Mouse (Mus musculus): ENCODE results near the gene Atg2a. TPM values are rescaled to one million over a fixed set of nuclear protein-coding genes. Genes with fewer than 3 reads are reported as not detected.
A peak's percentile ranks its signal among the peaks of the same experiment; 100 is the strongest.

Atg2a gene
- polyA plus RNA-seq, 1 experiment: 27.4 TPM

- no peak for DNase-seq
- H3K4me1 ChIP-seq (ENCODE audit: control insufficient read depth, insufficient read depth, low read length): no peaks in the 10 kb centered on the region
- no peaks in the 10 kb centered on the region for H3K27me3 ChIP-seq (replicated peaks; ENCODE audit: control insufficient read depth, insufficient read depth, low read length)
- 87% methylated on average over 4 of the region's 4 CpGs for WGBS
- no peaks in the 10 kb centered on the region for H3K36me3 ChIP-seq (ENCODE audit: control insufficient read depth, insufficient read depth, low read length)
- H3K4me3 ChIP-seq (ENCODE audit: insufficient read depth, low read depth, low read length): no peak overlapping the region
- H3K27ac ChIP-seq (ENCODE audit: insufficient read depth, low read depth, low read length): no peak overlapping the region
- TF ChIP-seq CTCF (conservative IDR thresholded peaks at IDR 0.05; ENCODE audit: insufficient read depth, insufficient read length, low read depth, low read length) (no peak), POLR2A (IDR thresholded peaks at IDR 0.05; ENCODE audit: low read depth, low read length) (no peak)
Observed at GRCm38 (mm10) chr19:6227864-6228263, 13.6 kb upstream of the Atg2a start.

GRCm38 (mm10) chr19:6230411-6230810 is 11.1 kb upstream of the Atg2a start:
- TF ChIP-seq CTCF (conservative IDR thresholded peaks at IDR 0.05; ENCODE audit: insufficient read depth, insufficient read length, low read depth, low read length): no peak
- no peak for TF ChIP-seq POLR2A (IDR thresholded peaks at IDR 0.05; ENCODE audit: low read depth, low read length)
- H3K4me3 ChIP-seq (ENCODE audit: insufficient read depth, low read depth, low read length): no peak overlapping the region
- no peak for DNase-seq
- WGBS: 87% methylated on average over 4 of the region's 4 CpGs
- H3K36me3 ChIP-seq (ENCODE audit: control insufficient read depth, insufficient read depth, low read length): no peaks in the 10 kb centered on the region
- no peaks in the 10 kb centered on the region for H3K4me1 ChIP-seq (ENCODE audit: control insufficient read depth, insufficient read depth, low read length)
- no peaks in the 10 kb centered on the region for H3K27me3 ChIP-seq (replicated peaks; ENCODE audit: control insufficient read depth, insufficient read depth, low read length)
- H3K27ac ChIP-seq (ENCODE audit: insufficient read depth, low read depth, low read length): no peak overlapping the region

GRCm38 (mm10) chr19:6231036-6231435 is 10.4 kb upstream of the Atg2a start:
- DNase-seq: no peak
- no peaks in the 10 kb centered on the region for H3K27me3 ChIP-seq (replicated peaks; ENCODE audit: control insufficient read depth, insufficient read depth, low read length)
- no peaks in the 10 kb centered on the region for H3K36me3 ChIP-seq (ENCODE audit: control insufficient read depth, insufficient read depth, low read length)
- TF ChIP-seq CTCF (conservative IDR thresholded peaks at IDR 0.05; ENCODE audit: insufficient read depth, insufficient read length, low read depth, low read length) (no peak), POLR2A (IDR thresholded peaks at IDR 0.05; ENCODE audit: low read depth, low read length) (no peak)
- H3K27ac ChIP-seq (ENCODE audit: insufficient read depth, low read depth, low read length): no peak overlapping the region
- no peaks in the 10 kb centered on the region for H3K4me1 ChIP-seq (ENCODE audit: control insufficient read depth, insufficient read depth, low read length)
- no peak overlapping the region for H3K4me3 ChIP-seq (ENCODE audit: insufficient read depth, low read depth, low read length)
- 85% methylated on average over 2 of the region's 2 CpGs for WGBS

- no peaks in the 10 kb centered on the region for H3K27me3 ChIP-seq (replicated peaks; ENCODE audit: control insufficient read depth, insufficient read depth, low read length)
- no peak for TF ChIP-seq CTCF (conservative IDR thresholded peaks at IDR 0.05; ENCODE audit: insufficient read depth, insufficient read length, low read depth, low read length)
- TF ChIP-seq POLR2A (IDR thresholded peaks at IDR 0.05; ENCODE audit: low read depth, low read length): no peak
- DNase-seq: peak; percentile 43
- no peak overlapping the region for H3K4me3 ChIP-seq (ENCODE audit: insufficient read depth, low read depth, low read length)
- no peaks in the 10 kb centered on the region for H3K4me1 ChIP-seq (ENCODE audit: control insufficient read depth, insufficient read depth, low read length)
- H3K36me3 ChIP-seq (ENCODE audit: control insufficient read depth, insufficient read depth, low read length): no peaks in the 10 kb centered on the region
- 47% methylated on average over 16 of the region's 16 CpGs for WGBS
- H3K27ac ChIP-seq (ENCODE audit: insufficient read depth, low read depth, low read length): no peak overlapping the region
Observed at GRCm38 (mm10) chr19:6233647-6234046, 7.8 kb upstream of the Atg2a start.

- Histone ChIP-seq H3K4me1 (ENCODE audit: control insufficient read depth, insufficient read depth, low read length) (no peaks in the 10 kb centered on the region), H3K27ac (ENCODE audit: insufficient read depth, low read depth, low read length) (no peak overlapping the region), H3K36me3 (ENCODE audit: control insufficient read depth, insufficient read depth, low read length) (no peaks in the 10 kb centered on the region), H3K27me3 (replicated peaks; ENCODE audit: control insufficient read depth, insufficient read depth, low read length) (no peaks in the 10 kb centered on the region), H3K4me3 (ENCODE audit: insufficient read depth, low read depth, low read length) (peak overlapping the region; percentile 74)
- 59% methylated on average over 11 of the region's 11 CpGs for WGBS
- DNase-seq: peak; percentile 11
- TF ChIP-seq POLR2A (IDR thresholded peaks at IDR 0.05; ENCODE audit: low read depth, low read length) (no peak), CTCF (conservative IDR thresholded peaks at IDR 0.05; ENCODE audit: insufficient read depth, insufficient read length, low read depth, low read length) (no peak)
Observed at GRCm38 (mm10) chr19:6234337-6235083, 7.0 kb upstream of the Atg2a start.

GRCm38 (mm10) chr19:6235084-6236052 is 6.1 kb upstream of the Atg2a start, which contains the start of gene Ppp2r5b:
TSS of gene Ppp2r5b (minus strand) at chr19:6235872.
- peak; percentile 97 for DNase-seq
- H3K4me1 ChIP-seq (ENCODE audit: control insufficient read depth, insufficient read depth, low read length): no peaks in the 10 kb centered on the region
- TF ChIP-seq POLR2A (IDR thresholded peaks at IDR 0.05; ENCODE audit: low read depth, low read length) (no peak), CTCF (conservative IDR thresholded peaks at IDR 0.05; ENCODE audit: insufficient read depth, insufficient read length, low read depth, low read length) (peak; percentile 36; the same call in 1 of the 2 replicates)
- peak within 1 kb of the TSS; percentile 99 for H3K27ac ChIP-seq (ENCODE audit: insufficient read depth, low read depth, low read length)
- H3K4me3 ChIP-seq (ENCODE audit: insufficient read depth, low read depth, low read length): peak within 1 kb of the TSS; percentile 74
- no peaks in the 10 kb centered on the region for H3K27me3 ChIP-seq (replicated peaks; ENCODE audit: control insufficient read depth, insufficient read depth, low read length)
- no peaks in the 10 kb centered on the region for H3K36me3 ChIP-seq (ENCODE audit: control insufficient read depth, insufficient read depth, low read length)
- 3% methylated on average over 48 of the region's 48 CpGs for WGBS

GRCm38 (mm10) chr19:6236053-6236441 is 5.4 kb upstream of the Atg2a start:
- WGBS: 0% methylated on average over 9 of the region's 9 CpGs
- H3K36me3 ChIP-seq (ENCODE audit: control insufficient read depth, insufficient read depth, low read length): no peaks in the 10 kb centered on the region
- H3K27ac ChIP-seq (ENCODE audit: insufficient read depth, low read depth, low read length): peak overlapping the region; percentile 99
- H3K4me1 ChIP-seq (ENCODE audit: control insufficient read depth, insufficient read depth, low read length): no peaks in the 10 kb centered on the region
- peak; percentile 96 for DNase-seq
- peak overlapping the region; percentile 74 for H3K4me3 ChIP-seq (ENCODE audit: insufficient read depth, low read depth, low read length)
- no peaks in the 10 kb centered on the region for H3K27me3 ChIP-seq (replicated peaks; ENCODE audit: control insufficient read depth, insufficient read depth, low read length)
- TF ChIP-seq POLR2A (IDR thresholded peaks at IDR 0.05; ENCODE audit: low read depth, low read length) (no peak), CTCF (conservative IDR thresholded peaks at IDR 0.05; ENCODE audit: insufficient read depth, insufficient read length, low read depth, low read length) (no peak)

All from kidney, adult 2 months (tissue).